Mouse (Mus musculus) central nervous system, embryonic 14 days (tissue): ENCODE measurements around the gene Gm13693. TPM values are rescaled to one million over a fixed set of nuclear protein-coding genes. Genes with fewer than 3 reads are reported as not detected.

ENCODE experiments used
- polyA plus RNA-seq: library from polyadenylated mRNA; depleted of rRNA; stranded (reverse); fragments of >200 nt; gene quantifications from 2 replicates; pipeline ENCODE4 v1.2.3, GENCODE M21; 2012; rRNA removed

Gm13693 gene
- not detected in 2 replicates for polyA plus RNA-seq

GRCm38 (mm10) chr2:83961203-83961602 is at the start of gene Gm13693:
Gene Gm13693, plus strand, starts transcription at chr2:83961503.

GRCm38 (mm10) chr2:83940931-83941361 is 20.4 kb upstream of the Gm13693 start, which contains the start of gene Zswim2:
Gene Zswim2, minus strand, starts transcription at chr2:83941228.

DNA sequence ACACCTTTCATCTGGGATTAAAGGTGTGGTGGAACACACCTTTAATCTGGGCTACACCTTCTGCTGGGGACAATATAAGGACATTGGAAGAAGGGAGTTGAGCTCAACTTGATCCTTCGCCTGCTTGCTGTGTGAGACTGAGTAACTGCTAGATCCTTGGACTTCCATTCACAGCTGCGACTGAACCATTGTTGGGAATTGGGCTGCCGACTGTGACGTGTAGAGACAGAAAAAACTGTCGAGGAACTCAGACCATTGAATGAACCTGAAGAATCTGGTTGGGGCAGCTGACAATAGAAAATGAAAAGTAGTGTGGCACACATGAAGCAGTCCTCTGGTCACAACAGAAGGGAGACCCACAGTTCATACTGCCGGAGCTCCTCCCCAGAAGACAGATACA is 5.9 kb upstream of the Gm13693 start, which contains the start of gene Gm13698:
Gm13698 (plus strand) TSS at position 301 of the 400 bp plus-strand sequence.

GRCm38 (mm10) chr2:83967013-83967412 is 5.7 kb downstream of the Gm13693 start, which contains the start of gene Gm13695:
Gene Gm13695, plus strand, starts transcription at chr2:83967313.

GRCm38 (mm10) chr2:83972823-83973222 is 11.5 kb downstream of the Gm13693 start, which contains the start of gene Gm13696:
Gene Gm13696, plus strand, starts transcription at chr2:83973123.

GRCm38 (mm10) chr2:83978633-83979032 is 17.3 kb downstream of the Gm13693 start, which contains the start of gene Gm13694:
Gene Gm13694, plus strand, starts transcription at chr2:83978933.

GRCm38 (mm10) chr2:83984443-83984842 is 23.1 kb downstream of the Gm13693 start, which contains the start of gene Gm13697:
Gene Gm13697, plus strand, starts transcription at chr2:83984743.

DNA sequence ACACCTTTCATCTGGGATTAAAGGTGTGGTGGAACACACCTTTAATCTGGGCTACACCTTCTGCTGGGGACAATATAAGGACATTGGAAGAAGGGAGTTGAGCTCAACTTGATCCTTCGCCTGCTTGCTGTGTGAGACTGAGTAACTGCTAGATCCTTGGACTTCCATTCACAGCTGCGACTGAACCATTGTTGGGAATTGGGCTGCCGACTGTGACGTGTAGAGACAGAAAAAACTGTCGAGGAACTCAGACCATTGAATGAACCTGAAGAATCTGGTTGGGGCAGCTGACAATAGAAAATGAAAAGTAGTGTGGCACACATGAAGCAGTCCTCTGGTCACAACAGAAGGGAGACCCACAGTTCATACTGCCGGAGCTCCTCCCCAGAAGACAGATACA is 28.9 kb downstream of the Gm13693 start, which contains the start of gene Gm13691:
Gm13691 (plus strand) TSS at position 301 of the 400 bp plus-strand sequence.

Other genes starting within 250 kb of the Gm13693 start
- 11.8 and 19.9 TPM in 2 replicates for gene Itgav, start 237.1 kb upstream of the Gm13693 start, polyA plus RNA-seq
- 36.2 and 39.3 TPM in 2 replicates for gene Fam171b, start 148.9 kb upstream of the Gm13693 start, polyA plus RNA-seq
- gene Zswim2, start 20.3 kb upstream of the Gm13693 start, polyA plus RNA-seq, result not detected in 2 replicates
- not detected in 2 replicates for gene Gm13698, start 5.8 kb upstream of the Gm13693 start, polyA plus RNA-seq
- gene Gm13695, start 5.8 kb downstream of the Gm13693 start, polyA plus RNA-seq, result not detected in 2 replicates
- gene Gm13696, start 11.6 kb downstream of the Gm13693 start, polyA plus RNA-seq, result not detected in 2 replicates
- gene Gm13694, start 17.4 kb downstream of the Gm13693 start, polyA plus RNA-seq, result not detected in 2 replicates
- gene Gm13697, start 23.2 kb downstream of the Gm13693 start, polyA plus RNA-seq, result not detected in 2 replicates
- gene Gm13691, start 29.1 kb downstream of the Gm13693 start, polyA plus RNA-seq, result not detected in 2 replicates